Mouse (Mus musculus) liver, embryonic 14.5 days (tissue): ENCODE data around the gene Gng8.

Experiments
- CTCF ChIP-seq: IDR thresholded peaks from 2 replicates; pipeline ENCODE4 v1.5.1; 2016; ENCODE audit warnings: antibody characterized with exemption, low read depth, control low read depth
- EP300 ChIP-seq: IDR thresholded peaks from 2 replicates; pipeline ENCODE4 v1.6.1; 2016; ENCODE audit warnings: antibody characterized with exemption, low read depth

- TF ChIP-seq CTCF (no peak), EP300 (no peak)
These were observed 15.4 kb downstream of the Gng8 start for GRCm38 (mm10) chr7:16906889-16907559.
